Mouse (Mus musculus) thymus, postnatal 0 days (tissue): ENCODE data around the gene Erg28. TPM values are rescaled to one million over a fixed set of nuclear protein-coding genes. Genes with fewer than 3 reads are reported as not detected.

Experiments used
- DNase-seq: peaks from one replicate; pipeline ENCODE4 v3.0.0-alpha.2; 2015; ENCODE audit warnings: low spot score
- polyA plus RNA-seq: library from polyadenylated mRNA; unstranded; fragments of >200 nt; fragmentation: Nextera tagmentation; extraction: Ambion mirVana; gene quantifications from 2 replicates; pipeline ENCODE4 v1.2.1, GENCODE M21; 2015

Gene Erg28
- polyA plus RNA-seq, result 83.8 and 92.9 TPM in 2 replicates

- DNase-seq, result peak; percentile 97
Measured at GRCm38 (mm10) chr12:85824438-85825264, at the start of gene Erg28, which contains the start of gene Ttll5. Gene Erg28, minus strand, starts transcription at chr12:85824550. Gene Ttll5, plus strand, starts transcription at chr12:85824659.

GRCm38 (mm10) chr12:85869423-85869822 is 45.1 kb upstream of the Erg28 start:
- no peak for DNase-seq

GRCm38 (mm10) chr12:85867125-85867524 is 42.8 kb upstream of the Erg28 start:
- DNase-seq, result peak; percentile 41

DNA sequence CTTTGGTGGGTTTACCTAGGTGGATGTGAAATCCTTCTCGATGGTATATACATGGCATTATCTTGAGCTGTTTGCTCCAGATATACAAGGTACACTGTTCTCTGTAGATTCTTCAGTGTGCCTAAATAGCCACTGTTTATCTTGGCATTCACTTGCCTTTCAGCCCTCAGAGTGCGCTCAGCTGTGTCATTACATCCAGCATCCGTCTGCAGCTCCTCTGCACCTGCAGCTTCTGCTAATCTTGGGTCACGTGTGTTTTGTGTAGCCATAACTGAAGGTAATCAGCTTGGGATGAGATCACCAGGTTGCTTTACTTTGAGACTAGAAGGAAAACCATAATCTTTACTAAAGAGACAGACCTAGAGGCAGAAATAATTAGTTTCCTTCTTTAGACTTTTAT is 42.3 kb upstream of the Erg28 start:
- no peak for DNase-seq

- peak; percentile 34 for DNase-seq
Measured at GRCm38 (mm10) chr12:85865526-85865925, 41.2 kb upstream of the Erg28 start.

GRCm38 (mm10) chr12:85862514-85862913 is 38.2 kb upstream of the Erg28 start:
- no peak for DNase-seq

- no peak for DNase-seq
Measured at GRCm38 (mm10) chr12:85859511-85860189, 35.3 kb upstream of the Erg28 start.

DNA sequence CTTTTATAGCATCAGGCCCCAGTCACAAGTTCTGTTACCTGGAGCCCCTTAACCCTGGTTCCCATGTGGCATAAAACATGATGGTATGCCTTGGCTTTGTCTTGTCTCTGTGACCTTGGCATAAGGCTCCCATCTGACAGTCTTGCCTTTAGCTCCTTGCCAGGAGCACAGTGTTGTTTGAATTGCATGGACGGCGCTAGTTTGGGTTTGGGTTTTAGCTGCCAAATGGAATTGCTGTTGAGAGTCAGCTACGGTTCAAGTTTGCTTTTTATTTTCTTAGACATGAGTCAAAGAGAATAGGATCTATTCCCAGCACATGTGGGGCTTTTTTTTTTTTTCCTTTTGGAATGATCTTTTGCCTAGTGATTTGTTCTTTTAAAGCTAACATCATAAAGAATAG is 34.8 kb upstream of the Erg28 start:
- no peak for DNase-seq

DNA sequence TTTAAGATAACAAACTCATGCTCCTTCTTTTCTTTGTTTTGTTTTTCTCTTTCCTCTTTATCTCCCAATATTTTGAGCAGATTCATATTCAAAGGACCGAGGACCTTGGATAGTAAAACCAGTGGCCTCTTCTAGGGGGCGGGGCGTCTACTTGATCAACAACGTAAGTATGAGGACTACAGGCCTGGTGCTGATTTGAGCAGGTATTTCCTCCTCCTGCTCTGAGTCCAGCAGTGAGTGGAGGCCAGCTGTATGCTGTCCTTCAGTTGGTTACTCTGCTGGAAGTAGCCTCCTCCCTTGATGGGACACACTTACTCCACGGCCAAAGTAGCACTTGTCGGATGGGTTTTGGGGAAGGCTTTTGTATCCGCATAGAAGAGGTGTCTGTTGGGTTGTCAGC is 33.0 kb upstream of the Erg28 start:
- no peak for DNase-seq

DNA sequence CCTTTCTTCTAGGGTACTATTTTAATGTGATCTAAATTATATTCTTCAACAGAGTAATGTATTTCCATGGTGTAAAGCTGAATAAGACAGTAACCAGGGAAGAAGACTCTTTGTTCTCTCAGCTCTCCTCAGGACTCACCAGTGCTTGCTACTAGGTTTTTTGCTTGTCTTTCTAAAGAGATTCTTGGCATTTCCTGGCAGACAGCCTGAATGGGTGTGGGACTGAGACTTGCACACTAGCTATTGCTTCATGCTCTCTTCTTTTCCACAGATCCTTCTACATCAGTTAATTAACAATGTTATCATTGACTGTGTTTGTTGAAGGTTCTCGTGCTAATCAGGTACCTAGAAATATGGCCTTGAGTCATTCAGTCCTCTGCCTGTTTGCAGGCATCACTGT is 29.9 kb upstream of the Erg28 start:
- no peak for DNase-seq

DNA sequence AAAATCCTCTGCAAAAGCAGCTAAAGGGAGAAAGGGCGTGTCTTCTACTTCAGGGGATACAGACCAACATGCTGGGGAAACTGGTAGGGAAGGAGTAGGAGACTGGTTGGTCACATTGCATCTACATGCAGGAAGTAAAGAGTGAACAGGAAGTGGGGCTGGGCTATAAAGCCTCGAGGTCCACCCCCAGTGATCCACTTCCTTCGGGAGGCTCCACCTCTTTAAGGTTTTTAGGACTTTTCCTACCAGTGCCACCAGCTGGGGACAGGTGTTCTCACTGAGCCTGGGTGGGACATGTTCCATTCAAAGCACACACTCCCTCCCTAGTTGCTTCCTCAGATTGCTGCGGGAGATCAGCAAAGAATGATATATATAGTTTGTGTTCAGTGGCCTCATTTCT is 29.5 kb upstream of the Erg28 start:
- DNase-seq, result no peak

GRCm38 (mm10) chr12:85850661-85851060 is 26.3 kb upstream of the Erg28 start:
- DNase-seq, result no peak

GRCm38 (mm10) chr12:85848164-85848958 is 24.0 kb upstream of the Erg28 start:
- peak; percentile 13 for DNase-seq

DNA sequence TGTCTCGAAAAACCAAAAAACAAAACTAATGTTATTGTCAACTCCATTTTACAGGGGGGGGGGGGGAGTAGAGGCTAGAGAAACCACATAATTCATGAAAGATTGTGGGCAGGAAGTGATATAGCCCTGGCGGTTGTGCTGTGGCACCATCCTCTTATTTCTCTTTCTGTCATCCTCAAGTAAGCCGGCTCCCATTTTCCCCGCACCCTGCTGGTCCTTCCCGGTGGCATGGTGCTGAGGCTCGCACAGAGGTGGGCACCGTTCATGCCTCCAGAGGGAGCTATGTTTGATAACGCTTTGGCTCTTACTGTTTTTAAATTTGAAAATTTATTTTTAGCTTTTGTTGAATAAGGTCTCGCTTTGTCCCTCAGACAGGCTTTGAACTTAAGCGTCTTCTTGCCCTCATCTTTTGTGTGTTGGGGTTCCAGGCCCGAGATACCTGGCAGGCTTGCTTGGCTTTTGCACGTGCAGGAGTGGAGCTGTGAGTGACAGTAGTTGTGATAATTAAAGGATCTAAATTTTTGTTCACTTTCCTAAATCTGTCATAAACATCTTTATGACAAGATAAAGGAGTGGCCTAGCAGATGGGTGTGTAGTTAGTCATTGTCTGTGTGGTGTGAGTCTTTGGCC is 15.1 kb upstream of the Erg28 start:
- peak; percentile 32 for DNase-seq

- DNase-seq, result no peak
Measured at GRCm38 (mm10) chr12:85837765-85838164, 13.4 kb upstream of the Erg28 start.

- DNase-seq, result no peak
Measured at GRCm38 (mm10) chr12:85834543-85834942, 10.2 kb upstream of the Erg28 start.

DNA sequence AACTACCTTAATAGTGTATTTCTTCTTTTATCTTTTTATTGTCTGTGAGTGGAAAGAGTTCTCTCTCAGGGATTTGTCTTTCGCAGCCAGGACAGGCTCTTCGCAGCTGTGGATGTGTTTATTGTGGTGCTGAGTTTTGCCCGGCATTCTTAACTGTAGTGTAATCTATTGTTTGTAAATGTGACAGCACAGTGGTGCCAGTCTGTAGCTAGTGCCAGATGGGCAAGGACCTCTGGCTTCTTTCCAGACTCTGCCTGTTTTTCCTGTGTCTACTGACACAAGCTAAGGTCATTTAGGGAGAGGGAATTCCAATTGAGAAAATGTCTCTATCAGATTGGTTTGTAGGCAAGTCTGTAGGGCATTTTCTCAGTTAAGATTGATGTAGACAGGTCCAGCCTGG is 6.3 kb upstream of the Erg28 start:
- no peak for DNase-seq

GRCm38 (mm10) chr12:85829866-85830265 is 5.5 kb upstream of the Erg28 start:
- DNase-seq, result no peak

- DNase-seq, result no peak
Measured at GRCm38 (mm10) chr12:85828856-85829255, 4.5 kb upstream of the Erg28 start.

- DNase-seq, result no peak
Measured at GRCm38 (mm10) chr12:85825822-85826221, 1.5 kb upstream of the Erg28 start.

DNA sequence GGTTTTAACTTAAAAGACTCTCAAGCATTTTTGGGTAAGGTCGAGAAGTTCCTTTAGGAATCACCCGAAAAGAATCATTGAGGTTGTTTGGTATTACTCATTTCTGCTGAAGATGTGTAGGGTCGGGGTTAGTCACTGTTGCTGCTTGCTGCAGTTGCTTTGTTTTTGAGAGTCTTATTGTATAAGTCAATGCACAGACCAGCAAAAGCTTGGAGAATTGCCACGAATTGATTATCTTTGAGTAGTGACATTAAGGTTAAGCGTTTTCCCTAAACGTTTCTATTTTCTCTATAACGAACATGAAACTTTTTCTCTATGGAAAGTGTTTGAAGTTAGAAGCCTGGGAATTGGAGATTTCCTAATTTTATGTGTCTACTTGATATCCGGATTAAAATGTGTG is 1.0 kb upstream of the Erg28 start:
- DNase-seq, result no peak
